Mouse (Mus musculus) cortical plate, adult 2 months (tissue): ENCODE results near the gene Lclat1.
"Not testable (repeated sequence)": the region's sequence is repeated elsewhere in the genome, so short reads cannot be mapped to it uniquely, and the experiment has no call there.

Experiments used
- CTCF ChIP-seq: fragments of 200-500 bp; IDR thresholded peaks from 2 replicates; pipeline ENCODE4 v1.5.1; 2011; ENCODE audit warnings: mild to moderate bottlenecking, control low read depth, low read length; ENCODE audit not compliant: insufficient read depth; ENCODE audit errors: extremely low read depth
- POLR2A ChIP-seq: fragments of 200-500 bp; IDR thresholded peaks from 2 replicates; pipeline ENCODE4 v1.6.1; 2011; ENCODE audit warnings: mild to moderate bottlenecking, low read length, control low read depth; ENCODE audit not compliant: insufficient read depth; ENCODE audit errors: extremely low read depth

GRCm38 (mm10) chr17:73259258-73259657 is 151.5 kb downstream of the Lclat1 start:
- TF ChIP-seq POLR2A, CTCF: not testable (repeated sequence)
